Mouse (Mus musculus): ENCODE measurements around the gene Olfr2. TPM values are rescaled to one million over a fixed set of nuclear protein-coding genes. Genes with fewer than 3 reads are reported as not detected.

Olfr2 gene
- total RNA-seq (2014; rRNA removed) (not detected in 2 replicates), polyA plus RNA-seq (2015; fragmentation: Nextera tagmentation; extraction: Ambion mirVana) (not detected in 2 replicates)

GRCm38 (mm10) chr7:107005972-107006371 lies at the start of gene Olfr2:
Gene Olfr2, minus strand, starts transcription at chr7:107006072.
- Histone ChIP-seq H3K9me3 (ENCODE audit: low read length) (no peaks in the 10 kb centered on the region), H3K27me3 (ENCODE audit: insufficient read depth, low read length) (no peaks in the 10 kb centered on the region), H3K27ac (no peak within 1 kb of the TSS), H3K36me3 (ENCODE audit: insufficient read depth, low read length) (no peaks in the 10 kb centered on the region), H3K4me1 (ENCODE audit: insufficient read depth, low read length) (no peaks in the 10 kb centered on the region), H3K4me2 (ENCODE audit: low read depth, low read length) (no peak within 1 kb of the TSS), H3K4me3 (ENCODE audit: low read length) (no peak within 1 kb of the TSS), H3K9ac (replicated peaks; ENCODE audit: low read length) (no peak within 1 kb of the TSS)
- ATAC-seq (no peak), DNase-seq (ENCODE audit: low spot score) (no peak)
- WGBS: 58% methylated on average over 1 of the region's 1 CpGs
- TF ChIP-seq CTCF (IDR thresholded peaks at IDR 0.05; ENCODE audit: low read depth): no peak

- Histone ChIP-seq H3K27me3 (ENCODE audit: insufficient read depth, low read length) (no peaks in the 10 kb centered on the region), H3K4me1 (ENCODE audit: insufficient read depth, low read length) (no peaks in the 10 kb centered on the region), H3K36me3 (ENCODE audit: insufficient read depth, low read length) (no peaks in the 10 kb centered on the region), H3K4me2 (ENCODE audit: low read depth, low read length) (no peak overlapping the region), H3K9ac (replicated peaks; ENCODE audit: low read length) (no peak overlapping the region), H3K4me3 (ENCODE audit: low read length) (no peak overlapping the region), H3K9me3 (ENCODE audit: low read length) (no peaks in the 10 kb centered on the region), H3K27ac (no peak overlapping the region)
- 42% methylated on average over 3 of the region's 3 CpGs for WGBS
- ATAC-seq (no peak), DNase-seq (ENCODE audit: low spot score) (peak; percentile 14)
- TF ChIP-seq CTCF (IDR thresholded peaks at IDR 0.05; ENCODE audit: low read depth): no peak
These were observed 41.7 kb upstream of the Olfr2 start for GRCm38 (mm10) chr7:107047578-107047977.

- Histone ChIP-seq H3K9me3 (ENCODE audit: low read length) (no peaks in the 10 kb centered on the region), H3K4me2 (ENCODE audit: low read depth, low read length) (no peak overlapping the region), H3K9ac (replicated peaks; ENCODE audit: low read length) (no peak overlapping the region), H3K4me3 (ENCODE audit: low read length) (no peak overlapping the region), H3K4me1 (ENCODE audit: insufficient read depth, low read length) (no peaks in the 10 kb centered on the region), H3K27ac (no peak overlapping the region), H3K36me3 (ENCODE audit: insufficient read depth, low read length) (no peaks in the 10 kb centered on the region), H3K27me3 (ENCODE audit: insufficient read depth, low read length) (no peaks in the 10 kb centered on the region)
- peak; percentile 83 for DNase-seq (ENCODE audit: low spot score)
- ATAC-seq: peak; percentile 56; the same call in 1 of the 2 replicates
- peak; percentile 74 for TF ChIP-seq CTCF (IDR thresholded peaks at IDR 0.05; ENCODE audit: low read depth)
- 4% methylated on average over 5 of the region's 5 CpGs for WGBS
These were observed 40.0 kb upstream of the Olfr2 start for GRCm38 (mm10) chr7:107045833-107046232.

GRCm38 (mm10) chr7:107044407-107044806 lies 38.5 kb upstream of the Olfr2 start:
- ATAC-seq: no peak
- no peak for TF ChIP-seq CTCF (IDR thresholded peaks at IDR 0.05; ENCODE audit: low read depth)

GRCm38 (mm10) chr7:107043136-107043535 lies 37.3 kb upstream of the Olfr2 start:
- 82% methylated on average over 3 of the region's 3 CpGs for WGBS

More at GRCm38 (mm10) chr7:107044407-107044806, 38.5 kb upstream of the Olfr2 start:
- Histone ChIP-seq H3K36me3 (ENCODE audit: insufficient read depth, low read length) (no peaks in the 10 kb centered on the region), H3K9ac (replicated peaks; ENCODE audit: low read length) (no peak overlapping the region), H3K4me1 (ENCODE audit: insufficient read depth, low read length) (no peaks in the 10 kb centered on the region), H3K27me3 (ENCODE audit: insufficient read depth, low read length) (no peaks in the 10 kb centered on the region), H3K4me2 (ENCODE audit: low read depth, low read length) (no peak overlapping the region), H3K27ac (no peak overlapping the region), H3K9me3 (ENCODE audit: low read length) (no peaks in the 10 kb centered on the region), H3K4me3 (ENCODE audit: low read length) (no peak overlapping the region)
- WGBS: 86% methylated on average over 1 of the region's 1 CpGs
- no peak for DNase-seq (ENCODE audit: low spot score)

GRCm38 (mm10) chr7:107039934-107040563 lies 34.2 kb upstream of the Olfr2 start:
- Histone ChIP-seq H3K9ac (replicated peaks; ENCODE audit: low read length) (no peak overlapping the region), H3K36me3 (ENCODE audit: insufficient read depth, low read length) (no peaks in the 10 kb centered on the region), H3K4me3 (ENCODE audit: low read length) (no peak overlapping the region), H3K27me3 (ENCODE audit: insufficient read depth, low read length) (no peaks in the 10 kb centered on the region), H3K27ac (no peak overlapping the region), H3K4me2 (ENCODE audit: low read depth, low read length) (no peak overlapping the region), H3K4me1 (ENCODE audit: insufficient read depth, low read length) (no peaks in the 10 kb centered on the region), H3K9me3 (ENCODE audit: low read length) (no peaks in the 10 kb centered on the region)
- no peak for TF ChIP-seq CTCF (IDR thresholded peaks at IDR 0.05; ENCODE audit: low read depth)
- WGBS: 80% methylated on average over 2 of the region's 2 CpGs
- no peak for ATAC-seq
- no peak for DNase-seq (ENCODE audit: low spot score)

More at GRCm38 (mm10) chr7:107043136-107043535, 37.3 kb upstream of the Olfr2 start:
- H3K9ac ChIP-seq (replicated peaks; ENCODE audit: low read length): no peak overlapping the region
- no peak overlapping the region for H3K27ac ChIP-seq
- no peak for ATAC-seq
- no peaks in the 10 kb centered on the region for H3K4me1 ChIP-seq (ENCODE audit: insufficient read depth, low read length)
- no peak for TF ChIP-seq CTCF (IDR thresholded peaks at IDR 0.05; ENCODE audit: low read depth)
- no peaks in the 10 kb centered on the region for H3K27me3 ChIP-seq (ENCODE audit: insufficient read depth, low read length)
- H3K9me3 ChIP-seq (ENCODE audit: low read length): no peaks in the 10 kb centered on the region
- DNase-seq (ENCODE audit: low spot score): no peak
- no peak overlapping the region for H3K4me3 ChIP-seq (ENCODE audit: low read length)
- no peak overlapping the region for H3K4me2 ChIP-seq (ENCODE audit: low read depth, low read length)
- H3K36me3 ChIP-seq (ENCODE audit: insufficient read depth, low read length): no peaks in the 10 kb centered on the region

GRCm38 (mm10) chr7:107030874-107031273 lies 25.0 kb upstream of the Olfr2 start, which contains the start of gene Olfr713:
Gene Olfr713, plus strand, starts transcription at chr7:107031174.
- no peak for TF ChIP-seq CTCF (IDR thresholded peaks at IDR 0.05; ENCODE audit: low read depth)
- DNase-seq (ENCODE audit: low spot score) (no peak), ATAC-seq (no peak)
- Histone ChIP-seq H3K4me1 (ENCODE audit: insufficient read depth, low read length) (no peaks in the 10 kb centered on the region), H3K36me3 (ENCODE audit: insufficient read depth, low read length) (no peaks in the 10 kb centered on the region), H3K4me2 (ENCODE audit: low read depth, low read length) (no peak within 1 kb of the TSS), H3K27ac (no peak within 1 kb of the TSS), H3K9ac (replicated peaks; ENCODE audit: low read length) (no peak within 1 kb of the TSS), H3K27me3 (ENCODE audit: insufficient read depth, low read length) (no peaks in the 10 kb centered on the region), H3K4me3 (ENCODE audit: low read length) (no peak within 1 kb of the TSS), H3K9me3 (ENCODE audit: low read length) (no peaks in the 10 kb centered on the region)
- WGBS: 95% methylated on average over 1 of the region's 1 CpGs

Measured in hindbrain, postnatal 0 days (tissue).